Mouse (Mus musculus) CH12.LX (cell line): ENCODE measurements around the gene Plekhh3. TPM values are rescaled to one million over a fixed set of nuclear protein-coding genes. Genes with fewer than 3 reads are reported as not detected.

Experiments used
- DNase-seq: peaks from one replicate; pipeline ENCODE4 v3.0.0-alpha.2; 2013; ENCODE audit errors: extremely low read depth
- H3K27ac ChIP-seq: 2 replicates; pipeline ENCODE4 v1.5.1; 2012; ENCODE audit warnings: low read depth, mild to moderate bottlenecking, control low read depth, moderate library complexity; ENCODE audit not compliant: insufficient read depth
- H3K27me3 ChIP-seq: replicated peaks from 2 replicates; pipeline ENCODE3; 2012; ENCODE audit warnings: inconsistent platforms
- H3K36me3 ChIP-seq, 2 experiments: replicated peaks in 1 of 2; 2 replicates each; pipeline versions ENCODE3 to v1.6.1; 2012; ENCODE audit warnings: inconsistent platforms in 1 of 2, low read length in 1 of 2, mild to moderate bottlenecking in 1 of 2, mixed read lengths in 1 of 2, moderate library complexity in 1 of 2; ENCODE audit not compliant: control insufficient read depth in 1 of 2, insufficient read depth in 1 of 2
- H3K4me1 ChIP-seq, 2 experiments: 2 replicates each; pipeline ENCODE4 v1.6.1; 2012; ENCODE audit warnings: inconsistent platforms in 1 of 2, moderate library complexity in 1 of 2; ENCODE audit not compliant: insufficient read depth in 2 of 2, control insufficient read depth in 1 of 2
- H3K4me2 ChIP-seq: 2 replicates; pipeline ENCODE4 v1.6.1; 2012; ENCODE audit warnings: low read depth, mild to moderate bottlenecking, control low read depth; ENCODE audit not compliant: poor library complexity, insufficient read depth, severe bottlenecking
- H3K4me3 ChIP-seq, 3 experiments: fragments of 150-350 bp in 1 of 3; sonication (generic) in 1 of 3; replicated peaks in 1 of 3; 2 replicates each; pipeline versions ENCODE3 to v1.5.1; 2011 to 2012; ENCODE audit warnings: low read depth in 2 of 3, low read length in 2 of 3, mild to moderate bottlenecking in 2 of 3, moderate library complexity in 2 of 3, control low read depth in 1 of 3, improper control_type of control experiment in 1 of 3, inconsistent platforms in 1 of 3, mixed read lengths in 1 of 3; ENCODE audit not compliant: poor library complexity in 1 of 3
- H3K79me2 ChIP-seq: replicated peaks from 2 replicates; pipeline ENCODE4 v1.6.1; 2012; ENCODE audit warnings: mild to moderate bottlenecking, moderate library complexity; ENCODE audit not compliant: control insufficient read depth, poor library complexity, insufficient read depth, severe bottlenecking; ENCODE audit errors: extremely low read depth
- H3K9ac ChIP-seq: 2 replicates; pipeline ENCODE4 v1.6.1; 2012; ENCODE audit warnings: low read depth, mild to moderate bottlenecking, control low read depth, moderate library complexity; ENCODE audit not compliant: insufficient read depth
- H3K9me3 ChIP-seq: replicated peaks from 2 replicates; pipeline ENCODE3; 2012; ENCODE audit warnings: low read length, inconsistent platforms, mixed read lengths
- BHLHE40 ChIP-seq: IDR thresholded peaks from 2 replicates; pipeline ENCODE4 v1.6.1; 2011; ENCODE audit warnings: mild to moderate bottlenecking, low read depth, low read length, improper control_type of control experiment
- CHD1 ChIP-seq: IDR thresholded peaks from 2 replicates; pipeline ENCODE4 v1.6.1; 2012; ENCODE audit warnings: low read depth, low read length, improper control_type of control experiment, inconsistent platforms
- CHD2 ChIP-seq: IDR thresholded peaks from 2 replicates; pipeline ENCODE4 v1.6.1; 2011; ENCODE audit warnings: low read length, improper control_type of control experiment
- ELF1 ChIP-seq: IDR thresholded peaks from 2 replicates; pipeline ENCODE4 v1.6.1; 2014; ENCODE audit warnings: low read depth, mild to moderate bottlenecking, inconsistent platforms, low read length, improper control_type of control experiment
- EP300 ChIP-seq: IDR thresholded peaks from 2 replicates; pipeline ENCODE4 v1.6.1; 2011; ENCODE audit warnings: low read length, improper control_type of control experiment
- ETS1 ChIP-seq: conservative IDR thresholded peaks from 2 replicates; pipeline ENCODE4 v1.6.1; 2012; ENCODE audit warnings: low read depth, mild to moderate bottlenecking, inconsistent platforms, low read length, improper control_type of control experiment, moderate library complexity
- GABPA ChIP-seq: IDR thresholded peaks from 2 replicates; pipeline ENCODE4 v1.6.1; 2012; ENCODE audit warnings: low read depth, low read length, improper control_type of control experiment, inconsistent platforms; ENCODE audit not compliant: insufficient replicate concordance
- HCFC1 ChIP-seq: IDR thresholded peaks from 2 replicates; pipeline ENCODE4 v1.6.1; 2012; ENCODE audit warnings: low read depth, mild to moderate bottlenecking, inconsistent platforms, low read length, improper control_type of control experiment
- IRF4 ChIP-seq: IDR thresholded peaks from 2 replicates; pipeline ENCODE4 v1.6.1; 2014; ENCODE audit warnings: low read depth, mild to moderate bottlenecking, inconsistent platforms, low read length, improper control_type of control experiment
- KAT2A ChIP-seq: IDR thresholded peaks from 2 replicates; pipeline ENCODE4 v1.6.1; 2012; ENCODE audit warnings: low read length, improper control_type of control experiment, inconsistent platforms; ENCODE audit not compliant: insufficient replicate concordance
- MAFK ChIP-seq: IDR thresholded peaks from 2 replicates; pipeline ENCODE4 v1.6.1; 2011; ENCODE audit warnings: low read length, improper control_type of control experiment; ENCODE audit not compliant: insufficient replicate concordance
- MAX ChIP-seq: IDR thresholded peaks from 2 replicates; pipeline ENCODE4 v1.6.1; 2011; ENCODE audit warnings: low read length, improper control_type of control experiment
- MAZ ChIP-seq: IDR thresholded peaks from 2 replicates; pipeline ENCODE4 v1.6.1; 2012; ENCODE audit warnings: low read depth, mild to moderate bottlenecking, inconsistent platforms, low read length, improper control_type of control experiment, moderate library complexity
- MEF2A ChIP-seq: IDR thresholded peaks from 2 replicates; pipeline ENCODE4 v1.6.1; 2014; ENCODE audit warnings: low read depth, mild to moderate bottlenecking, inconsistent platforms, low read length, improper control_type of control experiment, borderline replicate concordance
- MXI1 ChIP-seq: IDR thresholded peaks from 2 replicates; pipeline ENCODE4 v1.6.1; 2011; ENCODE audit warnings: mild to moderate bottlenecking, low read depth, low read length, improper control_type of control experiment
- MYC ChIP-seq: IDR thresholded peaks from 2 replicates; pipeline ENCODE4 v1.6.1; 2011; ENCODE audit warnings: low read depth, mild to moderate bottlenecking, improper control_type of control experiment, low read length
- NELFE ChIP-seq: IDR thresholded peaks from 2 replicates; pipeline ENCODE4 v1.6.1; 2011; ENCODE audit warnings: low read depth, low read length, improper control_type of control experiment
- NRF1 ChIP-seq: IDR thresholded peaks from 2 replicates; pipeline ENCODE4 v1.6.1; 2014; ENCODE audit warnings: low read depth, mild to moderate bottlenecking, inconsistent platforms, low read length, improper control_type of control experiment, moderate library complexity
- POLR2A ChIP-seq: IDR thresholded peaks from 2 replicates; pipeline ENCODE4 v1.6.1; 2011; ENCODE audit warnings: low read depth, mild to moderate bottlenecking, improper control_type of control experiment, low read length
- RCOR1 ChIP-seq: conservative IDR thresholded peaks from 2 replicates; pipeline ENCODE4 v1.6.1; 2012; ENCODE audit warnings: low read depth, mild to moderate bottlenecking, inconsistent platforms, low read length, improper control_type of control experiment
- SIN3A ChIP-seq: IDR thresholded peaks from 2 replicates; pipeline ENCODE4 v1.6.1; 2012; ENCODE audit warnings: low read length, improper control_type of control experiment, inconsistent platforms
- SMC3 ChIP-seq: IDR thresholded peaks from 2 replicates; pipeline ENCODE4 v1.6.1; 2011; ENCODE audit warnings: low read depth, low read length, improper control_type of control experiment
- TBP ChIP-seq: conservative IDR thresholded peaks from 2 replicates; pipeline ENCODE4 v1.6.1; 2011; ENCODE audit warnings: low read depth, low read length, improper control_type of control experiment
- TCF12 ChIP-seq: IDR thresholded peaks from 2 replicates; pipeline ENCODE4 v1.6.1; 2014; ENCODE audit warnings: low read depth, mild to moderate bottlenecking, inconsistent platforms, low read length, improper control_type of control experiment
- UBTF ChIP-seq: IDR thresholded peaks from 2 replicates; pipeline ENCODE4 v1.6.1; 2012; ENCODE audit warnings: low read depth, mild to moderate bottlenecking, inconsistent platforms, low read length, improper control_type of control experiment, moderate library complexity
- USF1 ChIP-seq: IDR thresholded peaks from 2 replicates; pipeline ENCODE4 v1.6.1; 2014; ENCODE audit warnings: low read depth, mild to moderate bottlenecking, inconsistent platforms, low read length, improper control_type of control experiment
- ZC3H11A ChIP-seq: IDR thresholded peaks from 2 replicates; pipeline ENCODE4 v1.6.1; 2012; ENCODE audit warnings: low read depth, mild to moderate bottlenecking, inconsistent platforms, low read length, improper control_type of control experiment
- ZKSCAN1 ChIP-seq: IDR thresholded peaks from 2 replicates; pipeline ENCODE4 v1.6.1; 2012; ENCODE audit warnings: low read depth, inconsistent platforms, low read length, improper control_type of control experiment, borderline replicate concordance
- ZMIZ1 ChIP-seq: IDR thresholded peaks from 2 replicates; pipeline ENCODE4 v1.6.1; 2012; ENCODE audit warnings: low read depth, mild to moderate bottlenecking, inconsistent platforms, low read length, improper control_type of control experiment
- ZNF384 ChIP-seq: IDR thresholded peaks from 2 replicates; pipeline ENCODE4 v1.6.1; 2012; ENCODE audit warnings: low read depth, low read length, improper control_type of control experiment, inconsistent platforms
- dilution Hi-C: fragments of 300-500 bp; cut with MboI; formaldehyde crosslinking; loops from 2 replicates; pipeline ENCODE4 v1.14.3; 2020; ENCODE audit warnings: low sequenced_read_pairs; ENCODE audit not compliant: extremely low pct_unique_long_range_greater_than_20kb, extremely low pct_ligation_motif_present
- in situ Hi-C: fragments of 300-500 bp; cut with MboI; formaldehyde crosslinking; loops from 3 replicates; pipeline ENCODE4 v1.14.3; 2019; ENCODE audit warnings: low sequenced_read_pairs, low pct_ligation_motif_present, low pct_unique_long_range_greater_than_20kb, mixed read lengths
- polyA plus RNA-seq: library from polyadenylated mRNA; unstranded; fragments of >175 nt; gene quantifications from 2 replicates; pipeline ENCODE4 v1.2.1, GENCODE M21; 2012; ENCODE audit warnings: low read depth; ENCODE audit not compliant: insufficient read length
- total RNA-seq, 2 experiments: library from RNA; depleted of rRNA; stranded (reverse); fragments of 300-350 nt in 1 of 2; fragments of >200 nt in 1 of 2; gene quantifications; 2 replicates each; pipeline ENCODE4 v1.2.3; 2012 to 2014

Gene Plekhh3
- total and polyA plus RNA-seq, 3 experiments = 2.9 to 20.3 (median 5.0) TPM

- H3K4me2 ChIP-seq = no peak overlapping the region
- dilution Hi-C loops = no loop called here
- TF ChIP-seq GABPA = no peak
Observed at GRCm38 (mm10) chr11:101131187-101131586, 40.0 kb downstream of the Plekhh3 start.

GRCm38 (mm10) chr11:101130056-101130756 is 40.9 kb downstream of the Plekhh3 start:
- Histone ChIP-seq H3K4me2 (peak overlapping the region; percentile 41), H3K27me3 (no peaks in the 10 kb centered on the region), H3K9ac (0 out of 2 replicates have a peak overlapping the region, but pooled peaks have one; percentile 11), H3K27ac (peak overlapping the region; percentile 15), H3K79me2 (no peaks in the 10 kb centered on the region), H3K4me3 (no peak overlapping the region), H3K4me1 (peaks cover 13 to 29% of the 10 kb centered on the region in 2 experiments), H3K36me3 (peaks cover 16 to 26% of the 10 kb centered on the region in 2 experiments), H3K9me3 (peaks cover 22% of the 10 kb centered on the region)
- no peak for TF ChIP-seq NRF1
- TF ChIP-seq MAFK = no peak
- TF ChIP-seq ZMIZ1 = no peak
- TF ChIP-seq MAZ = peak; percentile 92; the same call in 1 of the 2 replicates
- peak; percentile 31; the same call in 1 of the 2 replicates for TF ChIP-seq HCFC1
- no peak for TF ChIP-seq USF1
- TF ChIP-seq TBP = peak; percentile 53; the same call in 1 of the 2 replicates
- TF ChIP-seq MXI1 = peak; percentile 61
- peak; percentile 97 for TF ChIP-seq TCF12
- TF ChIP-seq ZNF384 = no peak
- TF ChIP-seq NELFE = peak; percentile 27; the same call in 1 of the 2 replicates
- TF ChIP-seq IRF4 = peak; percentile 89
- TF ChIP-seq UBTF = no peak
- TF ChIP-seq MYC = peak; percentile 71
- no peak for TF ChIP-seq ZC3H11A
- TF ChIP-seq ETS1 = peak; percentile 83
- TF ChIP-seq EP300 = peak; percentile 81
- TF ChIP-seq SIN3A = peak; percentile 88; the same call in 1 of the 2 replicates
- peak; percentile 34 for TF ChIP-seq SMC3
- TF ChIP-seq ZKSCAN1 = no peak
- peak; percentile 98 for TF ChIP-seq MEF2A
- TF ChIP-seq MAX = peak; percentile 66
- peak; percentile 63 for TF ChIP-seq BHLHE40
- TF ChIP-seq POLR2A = peak; percentile 48
- TF ChIP-seq KAT2A = no peak
- TF ChIP-seq CHD2 = peak; percentile 94
- peak; percentile 32 for TF ChIP-seq ELF1
- no peak for TF ChIP-seq CHD1
- 0 out of 2 replicates have a peak, but pooled peaks have one; percentile 61 for TF ChIP-seq RCOR1
- in situ Hi-C loops = no loop called here
- DNase-seq = peak; percentile 95
- dilution Hi-C loops = no loop called here

More at GRCm38 (mm10) chr11:101131187-101131586, 40.0 kb downstream of the Plekhh3 start:
- Histone ChIP-seq H3K4me1 (peaks cover 13 to 29% of the 10 kb centered on the region in 2 experiments), H3K4me3 (no peak overlapping the region), H3K27me3 (no peaks in the 10 kb centered on the region), H3K27ac (no peak overlapping the region), H3K79me2 (no peaks in the 10 kb centered on the region), H3K36me3 (peaks cover 6 to 16% of the 10 kb centered on the region in 2 experiments), H3K9me3 (peaks cover 18% of the 10 kb centered on the region), H3K9ac (no peak overlapping the region)
- in situ Hi-C loops = no loop called here
- DNase-seq = no peak
